Mouse (Mus musculus): ENCODE data around the gene Pdcd7. TPM values are rescaled to one million over a fixed set of nuclear protein-coding genes. Genes with fewer than 3 reads are reported as not detected.

The Pdcd7 gene
- polyA plus RNA-seq (2017; shearing (Covaris generic)): 3.6 TPM

DNA sequence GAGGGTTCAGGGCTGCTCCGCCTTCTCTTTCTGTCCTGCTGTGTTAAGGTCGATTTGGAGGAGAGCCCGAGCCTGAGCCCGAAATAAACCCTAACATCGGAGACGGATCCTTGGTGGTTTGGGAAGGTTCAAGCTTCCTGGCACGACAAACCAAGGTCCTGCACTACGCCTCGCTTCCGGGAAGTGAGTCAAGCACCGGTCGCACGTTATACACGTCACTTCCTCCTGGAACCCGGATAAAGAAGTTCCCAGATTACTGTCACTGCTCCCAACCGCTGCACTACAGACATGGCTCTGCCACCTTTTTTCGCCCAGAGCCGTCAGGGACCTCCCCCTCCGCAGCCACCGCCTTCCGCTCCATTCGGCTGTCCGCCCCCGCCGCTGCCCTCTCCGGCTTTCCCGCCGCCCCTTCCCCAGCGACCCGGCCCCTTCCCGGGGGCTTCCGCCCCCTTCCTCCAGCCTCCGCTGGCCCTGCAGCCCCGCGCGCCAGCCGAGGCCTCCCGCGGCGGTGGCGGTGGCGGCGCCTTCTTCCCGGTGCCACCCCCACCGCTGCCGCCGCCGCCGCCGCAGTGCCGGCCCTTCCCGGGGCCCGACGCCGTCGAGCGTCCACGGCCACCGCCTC lies at the start of gene Pdcd7:
TSS of gene Pdcd7 (plus strand) at position 251 of the 622 bp plus-strand sequence.

DNA sequence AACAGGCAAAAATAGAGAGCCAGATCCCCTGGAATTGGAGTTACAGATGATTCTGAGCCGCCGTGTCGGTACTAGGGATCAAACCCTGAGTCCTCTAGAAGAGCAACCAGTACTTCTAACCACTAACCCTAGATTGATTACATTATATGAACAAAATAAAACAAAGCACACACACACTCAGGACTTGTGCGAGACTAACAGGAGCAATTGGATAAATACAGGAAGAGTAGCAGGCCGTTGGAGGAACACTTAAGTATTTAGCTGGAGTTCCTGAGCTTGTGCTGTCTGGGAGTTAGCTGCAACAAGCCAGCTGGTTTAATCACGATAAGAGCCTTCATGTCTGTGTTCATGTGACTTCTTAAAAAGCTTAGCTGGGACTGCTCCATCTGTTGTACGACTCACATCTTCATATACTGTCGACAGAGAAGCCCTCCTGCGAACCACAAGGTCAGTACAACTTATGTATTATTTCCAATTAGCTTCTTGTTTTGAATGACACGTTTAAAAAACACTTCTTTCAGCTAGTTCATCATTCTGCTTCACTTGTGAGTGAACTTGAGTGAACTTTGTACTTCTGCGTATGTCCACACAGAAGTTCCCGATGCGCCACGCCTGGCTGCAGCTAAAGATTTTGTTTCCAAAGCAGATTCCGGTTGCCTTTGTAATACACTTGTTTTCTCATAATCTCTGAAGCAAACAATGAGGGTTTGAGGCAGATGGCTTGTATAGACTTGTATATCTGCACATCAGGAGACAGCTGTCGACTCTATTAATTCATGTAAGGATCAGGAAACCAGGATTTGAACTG lies 14.9 kb downstream of the Pdcd7 start, which contains the start of gene Ubap1l:
TSS of gene Ubap1l (plus strand) at position 401 of the 808 bp plus-strand sequence.

DNA sequence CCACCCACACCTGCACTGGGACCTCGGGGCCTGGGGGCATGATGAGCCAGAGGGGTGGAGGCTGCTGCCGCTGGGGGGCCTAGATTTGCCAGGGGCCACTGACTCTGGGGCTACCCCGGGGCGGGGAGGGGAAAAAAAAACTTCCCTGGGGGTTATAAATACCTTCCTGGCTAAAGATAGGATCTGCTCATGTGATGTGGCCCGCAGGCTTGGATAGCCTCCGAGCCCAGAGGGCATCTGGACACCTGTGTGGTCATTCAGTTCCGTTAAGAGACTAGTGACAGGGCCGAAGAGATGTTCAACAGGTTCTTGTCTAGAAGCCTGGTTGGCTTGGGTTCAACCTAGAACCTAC lies 45.7 kb downstream of the Pdcd7 start, which contains the start of gene Kbtbd13:
TSS of gene Kbtbd13 (minus strand) at position 40 of the 352 bp plus-strand sequence.

DNA sequence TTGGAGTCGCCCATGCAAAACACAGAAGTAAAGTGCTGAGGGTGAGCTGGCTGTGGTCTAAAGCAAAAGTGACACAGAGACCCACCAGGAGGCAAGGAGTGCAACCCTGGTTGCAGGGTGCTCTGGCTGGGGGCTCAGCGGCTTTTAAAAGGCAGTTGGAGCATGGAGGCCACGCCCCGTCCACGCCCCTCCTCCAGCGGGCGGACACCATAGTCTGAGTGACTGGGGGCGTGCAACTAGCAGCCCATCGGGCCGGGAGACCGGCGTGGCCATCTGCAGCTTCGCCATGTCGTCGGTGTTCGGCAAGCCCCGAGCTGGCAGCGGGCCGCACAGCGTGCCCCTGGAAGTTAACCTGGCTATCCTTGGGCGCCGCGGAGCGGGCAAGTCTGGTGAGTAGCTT lies 52.4 kb downstream of the Pdcd7 start, which contains the start of gene Rasl12:
TSS of gene Rasl12 (plus strand) at position 228 of the 400 bp plus-strand sequence.

Other genes with a start within 250 kb of the Pdcd7 start
- not detected for gene Igdcc4, start 244.6 kb upstream of the Pdcd7 start, polyA plus RNA-seq (2017; shearing (Covaris generic))
- gene Igdcc3, start 204.9 kb upstream of the Pdcd7 start, polyA plus RNA-seq (2017; shearing (Covaris generic)): not detected
- gene Parp16, start 150.8 kb upstream of the Pdcd7 start, polyA plus RNA-seq (2017; shearing (Covaris generic)): 7.2 TPM
- gene Cilp, start 80.9 kb upstream of the Pdcd7 start, polyA plus RNA-seq (2017; shearing (Covaris generic)): not detected
- 50.9 TPM for gene Clpx, start 51.8 kb upstream of the Pdcd7 start, polyA plus RNA-seq (2017; shearing (Covaris generic))
- not detected for gene Ubap1l, start 14.9 kb downstream of the Pdcd7 start, polyA plus RNA-seq (2017; shearing (Covaris generic))
- gene Kbtbd13, start 45.5 kb downstream of the Pdcd7 start, polyA plus RNA-seq (2017; shearing (Covaris generic)): not detected
- gene Rasl12, start 52.4 kb downstream of the Pdcd7 start, polyA plus RNA-seq (2017; shearing (Covaris generic)): not detected
- gene Slc51b, start 76.9 kb downstream of the Pdcd7 start, polyA plus RNA-seq (2017; shearing (Covaris generic)): not detected
- gene Mtfmt, start 89.7 kb downstream of the Pdcd7 start, polyA plus RNA-seq (2017; shearing (Covaris generic)): 45.0 TPM
- 86.3 TPM for gene Spg21, start 114.8 kb downstream of the Pdcd7 start, polyA plus RNA-seq (2017; shearing (Covaris generic))
- not detected for gene Ankdd1a, start 174.1 kb downstream of the Pdcd7 start, polyA plus RNA-seq (2017; shearing (Covaris generic))
- 91.5 TPM for gene Plekho2, start 233.9 kb downstream of the Pdcd7 start, polyA plus RNA-seq (2017; shearing (Covaris generic))
- gene Pif1, start 241.1 kb downstream of the Pdcd7 start, polyA plus RNA-seq (2017; shearing (Covaris generic)): 0.35 TPM